Mouse (Mus musculus) liver, postnatal 0 days (tissue): ENCODE measurements around the gene Gpsm1.

ENCODE experiments used
- CTCF ChIP-seq: sonication (generic); IDR thresholded peaks from 2 replicates; pipeline ENCODE4 v1.5.1; 2016; ENCODE audit warnings: antibody characterized with exemption, low read depth
- EP300 ChIP-seq: IDR thresholded peaks from 2 replicates; pipeline ENCODE4 v1.6.1; 2016; ENCODE audit warnings: antibody characterized with exemption, low read depth, mild to moderate bottlenecking

DNA sequence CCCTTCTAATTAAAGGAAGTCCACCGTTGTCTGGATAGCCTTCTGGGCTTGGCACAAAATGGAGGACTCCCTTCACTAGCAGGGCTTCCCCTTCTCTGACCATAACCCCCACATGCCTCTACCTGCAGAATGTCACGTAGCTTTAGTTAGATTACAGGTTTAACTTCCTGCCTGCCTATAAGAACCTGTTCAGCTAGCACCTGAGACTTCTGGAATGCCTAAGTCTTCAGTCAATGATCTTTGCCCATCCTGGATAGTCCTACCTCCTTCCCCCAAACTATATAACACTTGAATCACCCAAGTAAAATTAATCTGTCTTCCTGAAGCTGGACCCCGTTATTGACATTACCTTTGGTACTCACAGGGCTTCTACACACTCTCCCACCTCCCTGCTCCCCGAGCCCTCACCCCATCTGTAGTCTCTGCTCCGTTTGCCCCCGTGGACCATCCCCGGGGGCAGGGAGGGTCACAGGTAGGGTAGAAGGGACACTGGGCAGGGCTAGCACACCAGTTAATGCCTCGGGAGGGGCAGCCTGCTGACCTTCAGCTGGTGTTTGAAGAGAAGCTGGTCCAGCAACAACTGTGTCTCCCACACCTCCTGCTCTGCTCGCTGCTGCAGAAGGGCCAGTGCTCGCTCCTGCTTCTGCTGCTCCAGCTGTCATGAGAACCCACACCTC is 49.1 kb upstream of the Gpsm1 start:
- TF ChIP-seq CTCF = no peak
- TF ChIP-seq EP300 = no peak
